Mouse (Mus musculus): Measurements from ENCODE around the gene Litaf. TPM values are rescaled to one million over a fixed set of nuclear protein-coding genes. Genes with fewer than 3 reads are reported as not detected.
"Not testable (repeated sequence)": the region's sequence is repeated elsewhere in the genome, so short reads cannot be mapped to it uniquely, and the experiment has no call there.

Gene Litaf
- polyA plus RNA-seq, 1 experiment from 2014 or later: 79.2 TPM

GRCm38 (mm10) chr16:10974037-10974446 lies 91.9 kb downstream of the Litaf start:
- peaks cover 77% of the 10 kb centered on the region for H3K4me1 ChIP-seq (ENCODE audit: insufficient read depth)
- H3K9me3 ChIP-seq (ENCODE audit: low read length): no peaks in the 10 kb centered on the region
- 44% methylated on average over 3 of the region's 3 CpGs for whole genome bisulfite sequencing (ENCODE audit: insufficient replicate concordance)
- H3K27ac ChIP-seq (ENCODE audit: low read depth): peak overlapping the region; percentile 58; the same call in 1 of the 2 replicates
- H3K36me3 ChIP-seq (replicated peaks; ENCODE audit: insufficient read depth, low read length): peaks cover 13% of the 10 kb centered on the region
- peak; percentile 45 for ATAC-seq
- no peak overlapping the region for H3K4me3 ChIP-seq (ENCODE audit: low read depth, low read length)
- H3K9ac ChIP-seq (replicated peaks): peak overlapping the region; percentile 3; the same call in 1 of the 2 replicates
- H3K4me2 ChIP-seq (ENCODE audit: low read depth, low read length): 0 out of 2 replicates have a peak overlapping the region, but pooled peaks have one; percentile 19
- TF ChIP-seq CTCF (IDR thresholded peaks at IDR 0.05; ENCODE audit: low read depth) (no peak), EP300 (IDR thresholded peaks at IDR 0.05; ENCODE audit: low read depth) (no peak)
- H3K27me3 ChIP-seq (ENCODE audit: insufficient read depth, low read length): no peaks in the 10 kb centered on the region
- peak; percentile 61 for DNase-seq

- TF ChIP-seq CTCF (IDR thresholded peaks at IDR 0.05; ENCODE audit: low read depth) (no peak), EP300 (IDR thresholded peaks at IDR 0.05; ENCODE audit: low read depth) (no peak)
- ATAC-seq: peak; percentile 77
- Histone ChIP-seq H3K9me3 (ENCODE audit: low read length) (no peaks in the 10 kb centered on the region), H3K36me3 (replicated peaks; ENCODE audit: insufficient read depth, low read length) (peaks cover 13% of the 10 kb centered on the region), H3K9ac (replicated peaks) (no peak overlapping the region), H3K27me3 (ENCODE audit: insufficient read depth, low read length) (no peaks in the 10 kb centered on the region), H3K4me1 (ENCODE audit: insufficient read depth) (peaks cover 77% of the 10 kb centered on the region), H3K27ac (ENCODE audit: low read depth) (peak overlapping the region; percentile 75), H3K4me2 (ENCODE audit: low read depth, low read length) (0 out of 2 replicates have a peak overlapping the region, but pooled peaks have one; percentile 5), H3K4me3 (ENCODE audit: low read depth, low read length) (no peak overlapping the region)
- DNase-seq: peak; percentile 71
- 63% methylated on average over 6 of the region's 6 CpGs for WGBS (ENCODE audit: insufficient replicate concordance)
Measured at GRCm38 (mm10) chr16:10972259-10972658, 93.7 kb downstream of the Litaf start.

- whole genome bisulfite sequencing (ENCODE audit: insufficient replicate concordance): 57% methylated on average over 1 of the region's 1 CpGs
- not testable (repeated sequence) for H3K4me3 ChIP-seq (ENCODE audit: low read depth, low read length); H3K9me3 ChIP-seq (ENCODE audit: low read length); H3K4me2 ChIP-seq (ENCODE audit: low read depth, low read length); H3K9ac ChIP-seq (replicated peaks); DNase-seq; ATAC-seq; H3K27me3 ChIP-seq (ENCODE audit: insufficient read depth, low read length)
- peak; percentile 34 for TF ChIP-seq CTCF (IDR thresholded peaks at IDR 0.05; ENCODE audit: low read depth)
- Histone ChIP-seq H3K4me1 (ENCODE audit: insufficient read depth) (peaks cover 69% of the 10 kb centered on the region), H3K27ac (ENCODE audit: low read depth) (peak overlapping the region; percentile 75), H3K36me3 (replicated peaks; ENCODE audit: insufficient read depth, low read length) (peaks cover 18% of the 10 kb centered on the region)
Measured at GRCm38 (mm10) chr16:10969944-10970343, 96.0 kb downstream of the Litaf start.

- H3K9me3 ChIP-seq (ENCODE audit: low read length): no peaks in the 10 kb centered on the region
- 0 out of 2 replicates have a peak overlapping the region, but pooled peaks have one; percentile 2 for H3K4me2 ChIP-seq (ENCODE audit: low read depth, low read length)
- H3K27ac ChIP-seq (ENCODE audit: low read depth): peak overlapping the region; percentile 55
- DNase-seq (no peak), ATAC-seq (no peak)
- no peaks in the 10 kb centered on the region for H3K27me3 ChIP-seq (ENCODE audit: insufficient read depth, low read length)
- H3K9ac ChIP-seq (replicated peaks): no peak overlapping the region
- peaks cover 18% of the 10 kb centered on the region for H3K36me3 ChIP-seq (replicated peaks; ENCODE audit: insufficient read depth, low read length)
- no peak for TF ChIP-seq CTCF (IDR thresholded peaks at IDR 0.05; ENCODE audit: low read depth)
- TF ChIP-seq EP300 (IDR thresholded peaks at IDR 0.05; ENCODE audit: low read depth): no peak
- WGBS (ENCODE audit: insufficient replicate concordance): 38% methylated on average over 5 of the region's 5 CpGs
- no peak overlapping the region for H3K4me3 ChIP-seq (ENCODE audit: low read depth, low read length)
- peaks cover 64% of the 10 kb centered on the region for H3K4me1 ChIP-seq (ENCODE audit: insufficient read depth)
Measured at GRCm38 (mm10) chr16:10969342-10969741, 96.6 kb downstream of the Litaf start.

- Histone ChIP-seq H3K4me2 (ENCODE audit: low read depth, low read length) (no peak overlapping the region), H3K9ac (replicated peaks) (no peak overlapping the region; the same call in 1 of the 2 replicates), H3K36me3 (replicated peaks; ENCODE audit: insufficient read depth, low read length) (peaks cover 27% of the 10 kb centered on the region), H3K27ac (ENCODE audit: low read depth) (peak overlapping the region; percentile 29), H3K27me3 (ENCODE audit: insufficient read depth, low read length) (no peaks in the 10 kb centered on the region), H3K9me3 (ENCODE audit: low read length) (no peaks in the 10 kb centered on the region), H3K4me1 (ENCODE audit: insufficient read depth) (peaks cover 57% of the 10 kb centered on the region), H3K4me3 (ENCODE audit: low read depth, low read length) (no peak overlapping the region)
- ATAC-seq (peak; percentile 14; the same call in 1 of the 2 replicates), DNase-seq (no peak)
- TF ChIP-seq EP300 (IDR thresholded peaks at IDR 0.05; ENCODE audit: low read depth) (no peak), CTCF (IDR thresholded peaks at IDR 0.05; ENCODE audit: low read depth) (no peak)
- 77% methylated on average over 4 of the region's 4 CpGs for WGBS (ENCODE audit: insufficient replicate concordance)
Measured at GRCm38 (mm10) chr16:10968299-10968698, 97.7 kb downstream of the Litaf start.

GRCm38 (mm10) chr16:10967756-10968155 lies 98.2 kb downstream of the Litaf start:
- H3K4me2 ChIP-seq (ENCODE audit: low read depth, low read length): no peak overlapping the region
- ATAC-seq: no peak
- WGBS (ENCODE audit: insufficient replicate concordance): 65% methylated on average over 7 of the region's 7 CpGs
- DNase-seq: no peak
- H3K36me3 ChIP-seq (replicated peaks; ENCODE audit: insufficient read depth, low read length): peaks cover 32% of the 10 kb centered on the region
- H3K9me3 ChIP-seq (ENCODE audit: low read length): no peaks in the 10 kb centered on the region
- no peak for TF ChIP-seq EP300 (IDR thresholded peaks at IDR 0.05; ENCODE audit: low read depth)
- no peak for TF ChIP-seq CTCF (IDR thresholded peaks at IDR 0.05; ENCODE audit: low read depth)
- peak overlapping the region; percentile 16; the same call in 1 of the 2 replicates for H3K27ac ChIP-seq (ENCODE audit: low read depth)
- peaks cover 56% of the 10 kb centered on the region for H3K4me1 ChIP-seq (ENCODE audit: insufficient read depth)
- H3K4me3 ChIP-seq (ENCODE audit: low read depth, low read length): no peak overlapping the region
- H3K27me3 ChIP-seq (ENCODE audit: insufficient read depth, low read length): no peaks in the 10 kb centered on the region
- H3K9ac ChIP-seq (replicated peaks): no peak overlapping the region
